Comparison of ENCODE assay signal across 22 mouse cellular contexts in genomic region chr4:106632313-106632712, GRCm38 (mm10). TPM values are rescaled to one million over a fixed set of nuclear protein-coding genes. Genes with fewer than 3 reads are reported as not detected.
DNase-seq lines count a peak whose midpoint lies in the region; ATAC-seq and TF ChIP-seq lines count a peak whose summit lies in the region.
"Had no signal": no experiment of that assay in that cellular context is flagged by ENCODE, and none has a peak within 500 bp of the region (broad histone marks: within the 10 kb centered on the region; RNA-seq: fewer than 3 reads in every experiment).

No protein-coding gene starts in this region.

- ATAC-seq in heart, embryonic 13.5 days (ENCODE audit: extremely low read depth, insufficient number of reproducible peaks, low FRiP score, low TSS enrichment), result no peak
- no peak for ATAC-seq in limb, embryonic 15.5 days (ENCODE audit: insufficient number of reproducible peaks, low FRiP score, low TSS enrichment, low read depth)
- ATAC-seq in stomach, embryonic 14.5 days (ENCODE audit: insufficient number of reproducible peaks, insufficient read depth, low FRiP score, low read depth), result no peak
- no peak for ATAC-seq in stomach, postnatal 0 days (ENCODE audit: low FRiP score, low TSS enrichment)
- ATAC-seq: hindbrain, embryonic 16.5 days had no signal

- H3K36me3 ChIP-seq in heart, embryonic 13.5 days, result no peaks in the 10 kb centered on the region
- H3K36me3 ChIP-seq in limb, embryonic 15.5 days, result no peaks in the 10 kb centered on the region
- H3K36me3 ChIP-seq in limb, embryonic 10.5 days, result no peaks in the 10 kb centered on the region
- H3K36me3 ChIP-seq in stomach, embryonic 14.5 days (ENCODE audit: control insufficient read depth, insufficient read depth, low read length), result no peaks in the 10 kb centered on the region
- H3K36me3 ChIP-seq in stomach, postnatal 0 days (ENCODE audit: control insufficient read depth, insufficient read depth, low read length), result no peaks in the 10 kb centered on the region
- H3K36me3 ChIP-seq: embryonic facial prominence, embryonic 12.5 days; forebrain, embryonic 12.5 days had no signal

- TF ChIP-seq EP300 in stomach, postnatal 0 days (optimal IDR thresholded peaks at IDR 0.05), result no peak

- no peak overlapping the region for H3K4me2 ChIP-seq in heart, embryonic 13.5 days
- no peak overlapping the region for H3K4me2 ChIP-seq in limb, embryonic 15.5 days
- no peak overlapping the region for H3K4me2 ChIP-seq in stomach, embryonic 14.5 days (replicated peaks; ENCODE audit: low read depth, low read length)
- no peak overlapping the region for H3K4me2 ChIP-seq in stomach, postnatal 0 days (replicated peaks; ENCODE audit: low read depth)
- H3K4me2 ChIP-seq: embryonic facial prominence, embryonic 12.5 days; forebrain, embryonic 12.5 days had no signal

- H3K9ac ChIP-seq in heart, embryonic 13.5 days, result no peak overlapping the region
- no peak overlapping the region for H3K9ac ChIP-seq in limb, embryonic 15.5 days
- no peak overlapping the region for H3K9ac ChIP-seq in stomach, embryonic 14.5 days (replicated peaks; ENCODE audit: low read depth, low read length)
- no peak overlapping the region for H3K9ac ChIP-seq in stomach, postnatal 0 days (ENCODE audit: low read length)
- H3K9ac ChIP-seq: embryonic facial prominence, embryonic 12.5 days; forebrain, embryonic 12.5 days had no signal

- no peak for DNase-seq in heart, postnatal 36 days
- DNase-seq in limb, embryonic 10.5 days (ENCODE audit: low spot score), result no peak
- DNase-seq in stomach, postnatal 0 days (ENCODE audit: low spot score), result no peak
- no peak for DNase-seq in gastrocnemius, postnatal 36 days
- no peak for DNase-seq in urinary bladder, postnatal 25 days (ENCODE audit: low spot score)
- DNase-seq: cerebellum, adult 11-12 months; cerebellum, postnatal 36 days; gastrocnemius, adult 2 months; heart, adult 2 months; kidney, adult 8-10 months; retina, postnatal 1 day had no signal

- intact Hi-C loops in heart, postnatal 36 days (cut with DNase I), result loop anchor here (5.0 kb wide), 2 partner anchors 45 to 530 kb away; partner anchors contain the start of gene Ttc4
- intact Hi-C loops in gastrocnemius, postnatal 36 days (cut with DNase I), result loop anchor here (5.0 kb wide), 1 partner anchor 45 kb away; the partner anchor contains the start of gene Ttc4

- H3K9me3 ChIP-seq in heart, embryonic 13.5 days, result no peaks in the 10 kb centered on the region
- H3K9me3 ChIP-seq in limb, embryonic 15.5 days, result no peaks in the 10 kb centered on the region
- no peaks in the 10 kb centered on the region for H3K9me3 ChIP-seq in limb, embryonic 10.5 days (replicated peaks)
- H3K9me3 ChIP-seq in stomach, embryonic 14.5 days (ENCODE audit: control insufficient read depth, low read depth, low read length), result no peaks in the 10 kb centered on the region
- no peaks in the 10 kb centered on the region for H3K9me3 ChIP-seq in stomach, postnatal 0 days (ENCODE audit: control insufficient read depth, low read length)
- H3K9me3 ChIP-seq: embryonic facial prominence, embryonic 12.5 days; forebrain, embryonic 12.5 days had no signal

- peak overlapping the region; percentile 55 for H3K27ac ChIP-seq in heart, embryonic 13.5 days (replicated peaks)
- H3K27ac ChIP-seq in limb, embryonic 15.5 days, result 0 out of 2 replicates have a peak overlapping the region, but pooled peaks have one; percentile 77
- H3K27ac ChIP-seq in limb, embryonic 10.5 days, result no peak overlapping the region
- H3K27ac ChIP-seq in stomach, embryonic 14.5 days (ENCODE audit: low read length), result peak overlapping the region; percentile 87; the same call in 1 of the 2 replicates
- no peak overlapping the region; the same call in 1 of the 2 replicates for H3K27ac ChIP-seq in stomach, postnatal 0 days (replicated peaks)
- H3K27ac ChIP-seq: forebrain, embryonic 12.5 days; gastrocnemius, adult 2 months; heart, adult 2 months; macrophage had no signal

- no peak overlapping the region for H3K4me3 ChIP-seq in heart, embryonic 13.5 days
- H3K4me3 ChIP-seq in limb, embryonic 15.5 days, result no peak overlapping the region
- no peak overlapping the region for H3K4me3 ChIP-seq in limb, embryonic 10.5 days
- no peak overlapping the region for H3K4me3 ChIP-seq in stomach, embryonic 14.5 days (ENCODE audit: low read depth, low read length)
- H3K4me3 ChIP-seq in stomach, postnatal 0 days (ENCODE audit: low read depth, low read length), result no peak overlapping the region
- H3K4me3 ChIP-seq: embryonic facial prominence, embryonic 12.5 days; forebrain, embryonic 12.5 days; gastrocnemius, adult 2 months; heart, adult 2 months had no signal

- peaks cover 75% of the 10 kb centered on the region for H3K27me3 ChIP-seq in heart, embryonic 13.5 days (replicated peaks)
- peaks cover 4% of the 10 kb centered on the region; the same call in 1 of the 2 replicates for H3K27me3 ChIP-seq in limb, embryonic 15.5 days
- peaks cover 30% of the 10 kb centered on the region; the same call in 1 of the 2 replicates for H3K27me3 ChIP-seq in limb, embryonic 10.5 days (ENCODE audit: low read depth, poor library complexity, severe bottlenecking)
- no peaks in the 10 kb centered on the region for H3K27me3 ChIP-seq in stomach, embryonic 14.5 days (ENCODE audit: control insufficient read depth, insufficient read depth, low read length)
- H3K27me3 ChIP-seq in stomach, postnatal 0 days (ENCODE audit: control insufficient read depth, insufficient read depth, low read length), result no peaks in the 10 kb centered on the region

- peaks cover 10% of the 10 kb centered on the region for H3K4me1 ChIP-seq in heart, embryonic 13.5 days
- peaks cover 32% of the 10 kb centered on the region for H3K4me1 ChIP-seq in limb, embryonic 15.5 days
- peaks cover 36% of the 10 kb centered on the region for H3K4me1 ChIP-seq in limb, embryonic 10.5 days
- H3K4me1 ChIP-seq in stomach, embryonic 14.5 days (ENCODE audit: control insufficient read depth, insufficient read depth, low read length), result peaks cover 32% of the 10 kb centered on the region; the same call in 1 of the 2 replicates
- no peaks in the 10 kb centered on the region; the same call in 1 of the 2 replicates for H3K4me1 ChIP-seq in stomach, postnatal 0 days (replicated peaks; ENCODE audit: control insufficient read depth, insufficient read depth)

- WGBS in heart, embryonic 13.5 days, result 47% methylated on average over 1 of the region's 3 CpGs
- WGBS in limb, embryonic 15.5 days, result 0% methylated on average over 1 of the region's 3 CpGs
- WGBS in limb, embryonic 10.5 days, result 83% methylated on average over 1 of the region's 3 CpGs
- 0% methylated on average over 1 of the region's 3 CpGs for WGBS in stomach, embryonic 14.5 days
- WGBS in stomach, postnatal 0 days, result 38% methylated on average over 1 of the region's 3 CpGs

- TF ChIP-seq CTCF in stomach, postnatal 0 days (IDR thresholded peaks at IDR 0.05; ENCODE audit: low read depth), result no peak

RNA-seq across cellular contexts. Expression of gene Ttc22, which starts 10.1 kb away (rescaled TPM):
- polyA plus RNA-seq in heart, embryonic 13.5 days (2015; fragmentation: Nextera tagmentation; extraction: Ambion mirVana), result 0.43 and 0.74 TPM in 2 replicates
- not detected for total RNA-seq in heart, postnatal 36 days (2021)
- 18.7 and 19.2 TPM in 2 replicates for polyA plus RNA-seq in limb, embryonic 15.5 days (2015; fragmentation: Nextera tagmentation; extraction: Ambion mirVana)
- 0.14 TPM in 1 of 2 replicates, not detected in the other for polyA plus RNA-seq in limb, embryonic 10.5 days (2016; fragmentation: Nextera tagmentation; extraction: Ambion mirVana)
- polyA plus RNA-seq in stomach, embryonic 14.5 days (2014; fragmentation: Nextera tagmentation; extraction: Ambion mirVana), result 2.7 and 3.7 TPM in 2 replicates
- polyA plus RNA-seq in stomach, postnatal 0 days (2015; fragmentation: Nextera tagmentation; extraction: Ambion mirVana), result 26.9 and 28.2 TPM in 2 replicates
- not detected for total RNA-seq in gastrocnemius, postnatal 36 days (2021)
- total RNA-seq: gastrocnemius, adult 2 months; heart, adult 2 months; monocyte, adult 5-6 weeks; neutrophil, adult 5-6 weeks had no signal
- polyA plus RNA-seq: liver, adult 2 months; macrophage had no signal

RNA-seq across cellular contexts. Expression of gene Lexm, which starts 15.3 kb away (rescaled TPM):
- 0.50 and 0.52 TPM in 2 replicates for polyA plus RNA-seq in heart, embryonic 13.5 days (2015; fragmentation: Nextera tagmentation; extraction: Ambion mirVana)
- not detected for total RNA-seq in heart, postnatal 36 days (2021)
- not detected in 2 replicates for polyA plus RNA-seq in limb, embryonic 15.5 days (2015; fragmentation: Nextera tagmentation; extraction: Ambion mirVana)
- 0.15 TPM in 2 replicates for polyA plus RNA-seq in limb, embryonic 10.5 days (2016; fragmentation: Nextera tagmentation; extraction: Ambion mirVana)
- not detected in 2 replicates for polyA plus RNA-seq in stomach, embryonic 14.5 days (2014; fragmentation: Nextera tagmentation; extraction: Ambion mirVana)
- 0.08 TPM in 1 of 2 replicates, not detected in the other for polyA plus RNA-seq in stomach, postnatal 0 days (2015; fragmentation: Nextera tagmentation; extraction: Ambion mirVana)
- not detected for total RNA-seq in gastrocnemius, postnatal 36 days (2021)
- total RNA-seq: gastrocnemius, adult 2 months; heart, adult 2 months; liver, adult 2 months; monocyte, adult 5-6 weeks; neutrophil, adult 5-6 weeks had no signal
- polyA plus RNA-seq: heart, adult 2 months; heart, postnatal 0 days; hindbrain, embryonic 16.5 days; liver, adult 2 months; macrophage had no signal

RNA-seq across cellular contexts. Expression of gene Pars2, which starts 18.6 kb away (rescaled TPM):
- 10.4 and 13.0 TPM in 2 replicates for polyA plus RNA-seq in heart, embryonic 13.5 days (2015; fragmentation: Nextera tagmentation; extraction: Ambion mirVana)
- total RNA-seq in heart, postnatal 36 days (2021), result 1 to 10 TPM; 3.2 to 5.6 TPM
- polyA plus RNA-seq in limb, embryonic 15.5 days (2015; fragmentation: Nextera tagmentation; extraction: Ambion mirVana), result 12.4 and 14.0 TPM in 2 replicates
- polyA plus RNA-seq in limb, embryonic 10.5 days (2016; fragmentation: Nextera tagmentation; extraction: Ambion mirVana), result 18.8 and 20.2 TPM in 2 replicates
- 14.5 and 15.1 TPM in 2 replicates for polyA plus RNA-seq in stomach, embryonic 14.5 days (2014; fragmentation: Nextera tagmentation; extraction: Ambion mirVana)
- 5.9 and 7.3 TPM in 2 replicates for polyA plus RNA-seq in stomach, postnatal 0 days (2015; fragmentation: Nextera tagmentation; extraction: Ambion mirVana)
- 1 to 10 TPM; 1.3 to 1.7 TPM for total RNA-seq in gastrocnemius, postnatal 36 days (2021)

RNA-seq across cellular contexts. Expression of gene Ttc4, which starts 46.4 kb away (rescaled TPM):
- 51.2 and 63.5 TPM in 2 replicates for polyA plus RNA-seq in heart, embryonic 13.5 days (2015; fragmentation: Nextera tagmentation; extraction: Ambion mirVana)
- 10 to 100 TPM; 17.8 to 18.4 TPM for total RNA-seq in heart, postnatal 36 days (2021)
- 89.0 and 92.3 TPM in 2 replicates for polyA plus RNA-seq in limb, embryonic 15.5 days (2015; fragmentation: Nextera tagmentation; extraction: Ambion mirVana)
- 110 and 132 TPM in 2 replicates for polyA plus RNA-seq in limb, embryonic 10.5 days (2016; fragmentation: Nextera tagmentation; extraction: Ambion mirVana)
- polyA plus RNA-seq in stomach, embryonic 14.5 days (2014; fragmentation: Nextera tagmentation; extraction: Ambion mirVana), result 79.5 and 80.4 TPM in 2 replicates
- 25.5 and 27.8 TPM in 2 replicates for polyA plus RNA-seq in stomach, postnatal 0 days (2015; fragmentation: Nextera tagmentation; extraction: Ambion mirVana)
- 10 to 100 TPM; 21.6 to 24.4 TPM for total RNA-seq in gastrocnemius, postnatal 36 days (2021)

Comparison
In these comparisons a context has a peak if more than half of its experiments do, and no peak if none do; other contexts are left out.
1. H3K27ac ChIP-seq: peak in heart, embryonic 13.5 days (single experiment), limb, embryonic 15.5 days (single experiment) and stomach, embryonic 14.5 days (single experiment); none in limb, embryonic 10.5 days (single experiment) and stomach, postnatal 0 days (single experiment).